Mouse (Mus musculus): ENCODE data around the gene Hes3. TPM values are rescaled to one million over a fixed set of nuclear protein-coding genes. Genes with fewer than 3 reads are reported as not detected.

Gene Hes3
- polyA plus RNA-seq, 1 experiment, result not detected

GRCm38 (mm10) chr4:152247195-152247594 lies 44.3 kb downstream of the Hes3 start:
- WGBS, result 63% methylated on average over 3 of the region's 3 CpGs
- H3K4me3 ChIP-seq (replicated peaks; ENCODE audit: control insufficient read depth, low read depth, low read length), result no peak overlapping the region
- H3K4me1 ChIP-seq (ENCODE audit: control insufficient read depth, insufficient read depth, low read length), result no peaks in the 10 kb centered on the region
- TF ChIP-seq POLR2A (IDR thresholded peaks at IDR 0.05; ENCODE audit: borderline replicate concordance, control insufficient read depth, low read depth, low read length), result no peak
- no peak for TF ChIP-seq CTCF (IDR thresholded peaks at IDR 0.05; ENCODE audit: control insufficient read depth, insufficient read depth, low read length)
- no peak overlapping the region for H3K27ac ChIP-seq (ENCODE audit: control insufficient read depth, insufficient read depth, low read depth, low read length, poor library complexity)

- no peaks in the 10 kb centered on the region for H3K4me1 ChIP-seq (ENCODE audit: control insufficient read depth, insufficient read depth, low read length)
- no peak for TF ChIP-seq POLR2A (IDR thresholded peaks at IDR 0.05; ENCODE audit: borderline replicate concordance, control insufficient read depth, low read depth, low read length)
- TF ChIP-seq CTCF (IDR thresholded peaks at IDR 0.05; ENCODE audit: control insufficient read depth, insufficient read depth, low read length), result no peak
- H3K4me3 ChIP-seq (replicated peaks; ENCODE audit: control insufficient read depth, low read depth, low read length), result no peak overlapping the region
- WGBS, result 79% methylated on average over 6 of the region's 6 CpGs
- H3K27ac ChIP-seq (ENCODE audit: control insufficient read depth, insufficient read depth, low read depth, low read length, poor library complexity), result no peak overlapping the region
These were observed 45.5 kb downstream of the Hes3 start for GRCm38 (mm10) chr4:152246011-152246410.

GRCm38 (mm10) chr4:152244545-152245522 lies 46.6 kb downstream of the Hes3 start:
- no peaks in the 10 kb centered on the region for H3K4me1 ChIP-seq (ENCODE audit: control insufficient read depth, insufficient read depth, low read length)
- TF ChIP-seq CTCF (IDR thresholded peaks at IDR 0.05; ENCODE audit: control insufficient read depth, insufficient read depth, low read length), result no peak
- no peak for TF ChIP-seq POLR2A (IDR thresholded peaks at IDR 0.05; ENCODE audit: borderline replicate concordance, control insufficient read depth, low read depth, low read length)

GRCm38 (mm10) chr4:152243969-152244368 lies 47.5 kb downstream of the Hes3 start:
- no peak for TF ChIP-seq CTCF (IDR thresholded peaks at IDR 0.05; ENCODE audit: control insufficient read depth, insufficient read depth, low read length)
- no peak for TF ChIP-seq POLR2A (IDR thresholded peaks at IDR 0.05; ENCODE audit: borderline replicate concordance, control insufficient read depth, low read depth, low read length)
- H3K4me3 ChIP-seq (replicated peaks; ENCODE audit: control insufficient read depth, low read depth, low read length), result no peak overlapping the region
- no peak overlapping the region for H3K27ac ChIP-seq (ENCODE audit: control insufficient read depth, insufficient read depth, low read depth, low read length, poor library complexity)
- no peaks in the 10 kb centered on the region for H3K4me1 ChIP-seq (ENCODE audit: control insufficient read depth, insufficient read depth, low read length)
- WGBS, result 84% methylated on average over 8 of the region's 8 CpGs

More at GRCm38 (mm10) chr4:152244545-152245522, 46.6 kb downstream of the Hes3 start:
- H3K27ac ChIP-seq (ENCODE audit: control insufficient read depth, insufficient read depth, low read depth, low read length, poor library complexity), result no peak overlapping the region
- no peak overlapping the region for H3K4me3 ChIP-seq (replicated peaks; ENCODE audit: control insufficient read depth, low read depth, low read length)
- 84% methylated on average over 11 of the region's 11 CpGs for WGBS

GRCm38 (mm10) chr4:152243241-152243891 lies 48.1 kb downstream of the Hes3 start:
- H3K27ac ChIP-seq (ENCODE audit: control insufficient read depth, insufficient read depth, low read depth, low read length, poor library complexity), result no peak overlapping the region
- TF ChIP-seq CTCF (IDR thresholded peaks at IDR 0.05; ENCODE audit: control insufficient read depth, insufficient read depth, low read length) (no peak), POLR2A (IDR thresholded peaks at IDR 0.05; ENCODE audit: borderline replicate concordance, control insufficient read depth, low read depth, low read length) (no peak)
- no peaks in the 10 kb centered on the region for H3K4me1 ChIP-seq (ENCODE audit: control insufficient read depth, insufficient read depth, low read length)
- WGBS, result 75% methylated on average over 9 of the region's 9 CpGs
- no peak overlapping the region for H3K4me3 ChIP-seq (replicated peaks; ENCODE audit: control insufficient read depth, low read depth, low read length)

- TF ChIP-seq POLR2A (IDR thresholded peaks at IDR 0.05; ENCODE audit: borderline replicate concordance, control insufficient read depth, low read depth, low read length) (no peak), CTCF (IDR thresholded peaks at IDR 0.05; ENCODE audit: control insufficient read depth, insufficient read depth, low read length) (no peak)
- 84% methylated on average over 4 of the region's 4 CpGs for WGBS
- H3K4me1 ChIP-seq (ENCODE audit: control insufficient read depth, insufficient read depth, low read length), result no peaks in the 10 kb centered on the region
- H3K27ac ChIP-seq (ENCODE audit: control insufficient read depth, insufficient read depth, low read depth, low read length, poor library complexity), result no peak overlapping the region
- H3K4me3 ChIP-seq (replicated peaks; ENCODE audit: control insufficient read depth, low read depth, low read length), result no peak overlapping the region
These were observed 51.5 kb downstream of the Hes3 start for GRCm38 (mm10) chr4:152239974-152240373.

Other genes starting within 250 kb of the Hes3 start
- gene Plekhg5, start 219.2 kb downstream of the Hes3 start, polyA plus RNA-seq (2011; ENCODE audit: insufficient read depth, insufficient read length, low replicate concordance, missing spikeins), result 6.5 and 6.6 TPM in 2 replicates
- 2.6 and 3.3 TPM in 2 replicates for gene Tnfrsf25, start 175.7 kb downstream of the Hes3 start, polyA plus RNA-seq (2011; ENCODE audit: insufficient read depth, insufficient read length, low replicate concordance, missing spikeins)
- 0.61 TPM in 1 of 2 replicates, not detected in the other for gene Espn, start 139.3 kb downstream of the Hes3 start, polyA plus RNA-seq (2011; ENCODE audit: insufficient read depth, insufficient read length, low replicate concordance, missing spikeins)
- gene Hes2, start 132.8 kb downstream of the Hes3 start, polyA plus RNA-seq (2011; ENCODE audit: insufficient read depth, insufficient read length, low replicate concordance, missing spikeins), result not detected in 2 replicates
- 12.4 and 32.0 TPM in 2 replicates for gene Acot7, start 113.5 kb downstream of the Hes3 start, polyA plus RNA-seq (2011; ENCODE audit: insufficient read depth, insufficient read length, low replicate concordance, missing spikeins)
- gene Gpr153, start 17.4 kb downstream of the Hes3 start, polyA plus RNA-seq (2011; ENCODE audit: insufficient read depth, insufficient read length, low replicate concordance, missing spikeins), result 1.4 and 4.1 TPM in 2 replicates
- 5.0 and 7.8 TPM in 2 replicates for gene Icmt, start 5.6 kb upstream of the Hes3 start, polyA plus RNA-seq (2011; ENCODE audit: insufficient read depth, insufficient read length, low replicate concordance, missing spikeins)
- gene Rnf207, start 27.3 kb upstream of the Hes3 start, polyA plus RNA-seq (2011; ENCODE audit: insufficient read depth, insufficient read length, low replicate concordance, missing spikeins), result not detected in 2 replicates
- 723 and 1,224 TPM in 2 replicates for gene Rpl22, start 34.1 kb upstream of the Hes3 start, polyA plus RNA-seq (2011; ENCODE audit: insufficient read depth, insufficient read length, low replicate concordance, missing spikeins)
- gene Chd5, start 47.0 kb upstream of the Hes3 start, polyA plus RNA-seq (2011; ENCODE audit: insufficient read depth, insufficient read length, low replicate concordance, missing spikeins), result 0.11 TPM in 1 of 2 replicates, not detected in the other
- 0.65 TPM in 1 of 2 replicates, not detected in the other for gene Nphp4, start 185.0 kb upstream of the Hes3 start, polyA plus RNA-seq (2011; ENCODE audit: insufficient read depth, insufficient read length, low replicate concordance, missing spikeins)
- 12.9 and 38.7 TPM in 2 replicates for gene Kcnab2, start 186.2 kb upstream of the Hes3 start, polyA plus RNA-seq (2011; ENCODE audit: insufficient read depth, insufficient read length, low replicate concordance, missing spikeins)

Data from bone marrow, adult 2 months (tissue).